Mouse (Mus musculus) limb, embryonic 10.5 days (tissue): ENCODE measurements around the gene Ankrd28. TPM values are rescaled to one million over a fixed set of nuclear protein-coding genes. Genes with fewer than 3 reads are reported as not detected.

Experiments
- DNase-seq: peaks from one replicate; pipeline ENCODE4 v3.0.0-alpha.2; 2017; ENCODE audit warnings: low spot score
- H3K27ac ChIP-seq: fragments of 300-500 bp; sonication (generic); 2 replicates; pipeline ENCODE4 v1.5.1; 2016; ENCODE audit warnings: mild to moderate bottlenecking
- H3K27me3 ChIP-seq: fragments of 300-500 bp; sonication (generic); 2 replicates; pipeline ENCODE4 v1.6.1; 2016; ENCODE audit warnings: low read depth, mild to moderate bottlenecking; ENCODE audit not compliant: poor library complexity, severe bottlenecking
- H3K36me3 ChIP-seq: fragments of 300-500 bp; sonication (generic); 2 replicates; pipeline ENCODE4 v1.6.1; 2016; ENCODE audit warnings: mild to moderate bottlenecking, moderate library complexity
- H3K4me1 ChIP-seq: fragments of 300-500 bp; sonication (generic); 2 replicates; pipeline ENCODE4 v1.6.1; 2016
- H3K4me3 ChIP-seq: fragments of 300-500 bp; sonication (generic); 2 replicates; pipeline ENCODE4 v1.5.1; 2016; ENCODE audit warnings: mild to moderate bottlenecking, moderate library complexity
- H3K9me3 ChIP-seq: fragments of 300-500 bp; sonication (generic); replicated peaks from 2 replicates; pipeline ENCODE4 v1.6.1; 2016; ENCODE audit warnings: mild to moderate bottlenecking
- WGBS: fragments of 180-500 bp; shearing (Covaris S2); methylation state at CpG from one replicate; pipeline ENCODE4 v1.1.7; 2016; 5-methylcytosine and 5-hydroxymethylcytosine counted together
- polyA plus RNA-seq: library from polyadenylated mRNA; unstranded; fragments of >200 nt; fragmentation: Nextera tagmentation; extraction: Ambion mirVana; gene quantifications from 2 replicates; pipeline ENCODE4 v1.2.1, GENCODE M21; 2016

The Ankrd28 gene
- polyA plus RNA-seq, 1 experiment from 2014 or later, result 10.1 TPM

GRCm38 (mm10) chr14:31727522-31727921 is 102.9 kb downstream of the Ankrd28 start:
- no peak overlapping the region for H3K27ac ChIP-seq
- WGBS, result 96% methylated on average over 3 of the region's 3 CpGs
- peaks cover 42% of the 10 kb centered on the region for H3K36me3 ChIP-seq

GRCm38 (mm10) chr14:31722746-31723145 is 107.7 kb downstream of the Ankrd28 start:
- no peaks in the 10 kb centered on the region for H3K9me3 ChIP-seq
- H3K4me1 ChIP-seq, result no peaks in the 10 kb centered on the region
- no peak for DNase-seq
- H3K36me3 ChIP-seq, result peaks cover 56% of the 10 kb centered on the region
- H3K27ac ChIP-seq, result no peak overlapping the region
- 98% methylated on average over 1 of the region's 1 CpGs for WGBS
- no peaks in the 10 kb centered on the region for H3K27me3 ChIP-seq
- H3K4me3 ChIP-seq, result no peak overlapping the region

More at GRCm38 (mm10) chr14:31727522-31727921, 102.9 kb downstream of the Ankrd28 start:
- no peak for DNase-seq
- Histone ChIP-seq H3K4me3 (no peak overlapping the region), H3K27me3 (no peaks in the 10 kb centered on the region), H3K4me1 (no peaks in the 10 kb centered on the region), H3K9me3 (no peaks in the 10 kb centered on the region)

- Histone ChIP-seq H3K27me3 (no peaks in the 10 kb centered on the region), H3K27ac (no peak overlapping the region), H3K9me3 (no peaks in the 10 kb centered on the region), H3K4me1 (no peaks in the 10 kb centered on the region), H3K36me3 (peaks cover 56% of the 10 kb centered on the region), H3K4me3 (no peak overlapping the region)
- no peak for DNase-seq
- WGBS, result 92% methylated on average over 3 of the region's 3 CpGs
Measured at GRCm38 (mm10) chr14:31721256-31721655, 109.2 kb downstream of the Ankrd28 start.

GRCm38 (mm10) chr14:31718332-31718731 is 112.1 kb downstream of the Ankrd28 start:
- no peak overlapping the region for H3K27ac ChIP-seq
- H3K36me3 ChIP-seq, result peaks cover 78% of the 10 kb centered on the region
- 93% methylated on average over 2 of the region's 2 CpGs for WGBS
- H3K27me3 ChIP-seq, result no peaks in the 10 kb centered on the region
- no peaks in the 10 kb centered on the region for H3K4me1 ChIP-seq
- H3K4me3 ChIP-seq, result no peak overlapping the region
- H3K9me3 ChIP-seq, result no peaks in the 10 kb centered on the region
- DNase-seq, result no peak

- H3K4me3 ChIP-seq, result no peak overlapping the region
- 91% methylated on average over 5 of the region's 5 CpGs for WGBS
- DNase-seq, result no peak
Measured at GRCm38 (mm10) chr14:31717360-31717759, 113.1 kb downstream of the Ankrd28 start.

GRCm38 (mm10) chr14:31715669-31716068 is 114.8 kb downstream of the Ankrd28 start:
- Histone ChIP-seq H3K4me1 (no peaks in the 10 kb centered on the region), H3K4me3 (no peak overlapping the region), H3K36me3 (peaks cover 90% of the 10 kb centered on the region), H3K27ac (no peak overlapping the region), H3K27me3 (no peaks in the 10 kb centered on the region), H3K9me3 (no peaks in the 10 kb centered on the region)
- no peak for DNase-seq

More at GRCm38 (mm10) chr14:31717360-31717759, 113.1 kb downstream of the Ankrd28 start:
- no peaks in the 10 kb centered on the region for H3K4me1 ChIP-seq
- no peaks in the 10 kb centered on the region for H3K27me3 ChIP-seq
- H3K9me3 ChIP-seq, result no peaks in the 10 kb centered on the region
- no peak overlapping the region for H3K27ac ChIP-seq
- H3K36me3 ChIP-seq, result peaks cover 84% of the 10 kb centered on the region

- peaks cover 71% of the 10 kb centered on the region for H3K36me3 ChIP-seq
- WGBS, result 90% methylated on average over 1 of the region's 1 CpGs
Measured at GRCm38 (mm10) chr14:31709343-31709742, 121.1 kb downstream of the Ankrd28 start.

GRCm38 (mm10) chr14:31700376-31700775 is 130.1 kb downstream of the Ankrd28 start:
- Histone ChIP-seq H3K9me3 (no peaks in the 10 kb centered on the region), H3K36me3 (peaks cover 77% of the 10 kb centered on the region), H3K27ac (no peak overlapping the region), H3K4me1 (no peaks in the 10 kb centered on the region), H3K4me3 (no peak overlapping the region), H3K27me3 (no peaks in the 10 kb centered on the region)
- WGBS, result 97% methylated on average over 2 of the region's 2 CpGs
- no peak for DNase-seq

More at GRCm38 (mm10) chr14:31709343-31709742, 121.1 kb downstream of the Ankrd28 start:
- DNase-seq, result no peak
- H3K4me1 ChIP-seq, result no peaks in the 10 kb centered on the region
- H3K4me3 ChIP-seq, result no peak overlapping the region
- H3K9me3 ChIP-seq, result no peaks in the 10 kb centered on the region
- H3K27ac ChIP-seq, result no peak overlapping the region
- no peaks in the 10 kb centered on the region for H3K27me3 ChIP-seq

- H3K4me3 ChIP-seq, result no peak overlapping the region
- H3K27ac ChIP-seq, result no peak overlapping the region
- no peaks in the 10 kb centered on the region for H3K27me3 ChIP-seq
- no peaks in the 10 kb centered on the region for H3K9me3 ChIP-seq
- WGBS, result 93% methylated on average over 4 of the region's 4 CpGs
- no peak for DNase-seq
- H3K36me3 ChIP-seq, result peaks cover 51% of the 10 kb centered on the region
- H3K4me1 ChIP-seq, result no peaks in the 10 kb centered on the region
Measured at GRCm38 (mm10) chr14:31697755-31698154, 132.7 kb downstream of the Ankrd28 start.

GRCm38 (mm10) chr14:31697346-31697745 is 133.1 kb downstream of the Ankrd28 start:
- H3K9me3 ChIP-seq, result no peaks in the 10 kb centered on the region

GRCm38 (mm10) chr14:31696985-31697303 is 133.5 kb downstream of the Ankrd28 start:
- Histone ChIP-seq H3K27me3 (no peaks in the 10 kb centered on the region), H3K36me3 (peaks cover 43% of the 10 kb centered on the region), H3K4me3 (no peak overlapping the region), H3K9me3 (no peaks in the 10 kb centered on the region), H3K27ac (no peak overlapping the region), H3K4me1 (no peaks in the 10 kb centered on the region)
- 84% methylated on average over 3 of the region's 3 CpGs for WGBS
- no peak for DNase-seq

More at GRCm38 (mm10) chr14:31697346-31697745, 133.1 kb downstream of the Ankrd28 start:
- Histone ChIP-seq H3K4me3 (no peak overlapping the region), H3K4me1 (no peaks in the 10 kb centered on the region), H3K27ac (no peak overlapping the region), H3K36me3 (peaks cover 47% of the 10 kb centered on the region), H3K27me3 (no peaks in the 10 kb centered on the region)
- 90% methylated on average over 3 of the region's 3 CpGs for WGBS
- DNase-seq, result no peak

- no peak for DNase-seq
- H3K36me3 ChIP-seq, result peaks cover 37% of the 10 kb centered on the region
- H3K4me3 ChIP-seq, result no peak overlapping the region
- H3K4me1 ChIP-seq, result 0 out of 2 replicates have a peak, but pooled peaks cover under 1% of the 10 kb centered on the region
- 89% methylated on average over 9 of the region's 9 CpGs for WGBS
- H3K27me3 ChIP-seq, result no peaks in the 10 kb centered on the region
- H3K27ac ChIP-seq, result no peak overlapping the region
- H3K9me3 ChIP-seq, result no peaks in the 10 kb centered on the region
Measured at GRCm38 (mm10) chr14:31696206-31696984, 134.1 kb downstream of the Ankrd28 start.

- no peak overlapping the region for H3K27ac ChIP-seq
- 85% methylated on average over 6 of the region's 6 CpGs for WGBS
- peaks cover 6% of the 10 kb centered on the region for H3K4me1 ChIP-seq
- H3K9me3 ChIP-seq, result no peaks in the 10 kb centered on the region
- H3K36me3 ChIP-seq, result peaks cover 7% of the 10 kb centered on the region
- H3K27me3 ChIP-seq, result no peaks in the 10 kb centered on the region
- no peak for DNase-seq
- H3K4me3 ChIP-seq, result no peak overlapping the region
Measured at GRCm38 (mm10) chr14:31692536-31692935, 137.9 kb downstream of the Ankrd28 start.
